Mouse (Mus musculus): ENCODE measurements around the gene Galc.

The Galc gene

GRCm38 (mm10) chr12:98187186-98187899 is 71.9 kb downstream of the Galc start:
- no peak for DNase-seq (ENCODE audit: low read depth, low spot score)

- peak; percentile 5 for DNase-seq (ENCODE audit: low read depth, low spot score)
Observed at GRCm38 (mm10) chr12:98181729-98182128, 77.5 kb downstream of the Galc start.

- no peak for DNase-seq (ENCODE audit: low read depth, low spot score)
Observed at GRCm38 (mm10) chr12:98180807-98181206, 78.5 kb downstream of the Galc start.

- DNase-seq (ENCODE audit: low read depth, low spot score) = no peak
Observed at GRCm38 (mm10) chr12:98180235-98180800, 78.9 kb downstream of the Galc start.

GRCm38 (mm10) chr12:98179496-98179895 is 79.8 kb downstream of the Galc start:
- no peak for DNase-seq (ENCODE audit: low read depth, low spot score)

- no peak for DNase-seq (ENCODE audit: low read depth, low spot score)
Observed at GRCm38 (mm10) chr12:98176632-98177031, 82.6 kb downstream of the Galc start.

GRCm38 (mm10) chr12:98161901-98162300 is 97.4 kb downstream of the Galc start:
- DNase-seq (ENCODE audit: low read depth, low spot score) = no peak

- DNase-seq (ENCODE audit: low read depth, low spot score) = no peak
Observed at GRCm38 (mm10) chr12:98160867-98161266, 98.4 kb downstream of the Galc start.

Data from c-Kit-negative CD71-positive TER-119-positive erythroid progenitor cells, embryonic 14.5 days (primary cell).